Mouse (Mus musculus) CH12.LX (cell line): ENCODE data around the gene Cntn2. TPM values are rescaled to one million over a fixed set of nuclear protein-coding genes. Genes with fewer than 3 reads are reported as not detected.

Experiments used
- DNase-seq: peaks from one replicate; pipeline ENCODE4 v3.0.0-alpha.2; 2013; ENCODE audit errors: extremely low read depth
- H3K27ac ChIP-seq: 2 replicates; pipeline ENCODE4 v1.5.1; 2012; ENCODE audit warnings: low read depth, mild to moderate bottlenecking, control low read depth, moderate library complexity; ENCODE audit not compliant: insufficient read depth
- H3K27me3 ChIP-seq: replicated peaks from 2 replicates; pipeline ENCODE3; 2012; ENCODE audit warnings: inconsistent platforms
- H3K36me3 ChIP-seq, 2 experiments: replicated peaks in 1 of 2; 2 replicates each; pipeline versions ENCODE3 to v1.6.1; 2012; ENCODE audit warnings: inconsistent platforms in 1 of 2, low read length in 1 of 2, mild to moderate bottlenecking in 1 of 2, mixed read lengths in 1 of 2, moderate library complexity in 1 of 2; ENCODE audit not compliant: control insufficient read depth in 1 of 2, insufficient read depth in 1 of 2
- H3K4me1 ChIP-seq, 2 experiments: 2 replicates each; pipeline ENCODE4 v1.6.1; 2012; ENCODE audit warnings: inconsistent platforms in 1 of 2, moderate library complexity in 1 of 2; ENCODE audit not compliant: insufficient read depth in 2 of 2, control insufficient read depth in 1 of 2
- H3K4me2 ChIP-seq: 2 replicates; pipeline ENCODE4 v1.6.1; 2012; ENCODE audit warnings: low read depth, mild to moderate bottlenecking, control low read depth; ENCODE audit not compliant: poor library complexity, insufficient read depth, severe bottlenecking
- H3K4me3 ChIP-seq, 3 experiments: fragments of 150-350 bp in 1 of 3; sonication (generic) in 1 of 3; replicated peaks in 1 of 3; 2 replicates each; pipeline versions ENCODE3 to v1.5.1; 2011 to 2012; ENCODE audit warnings: low read depth in 2 of 3, low read length in 2 of 3, mild to moderate bottlenecking in 2 of 3, moderate library complexity in 2 of 3, control low read depth in 1 of 3, improper control_type of control experiment in 1 of 3, inconsistent platforms in 1 of 3, mixed read lengths in 1 of 3; ENCODE audit not compliant: poor library complexity in 1 of 3
- H3K79me2 ChIP-seq: replicated peaks from 2 replicates; pipeline ENCODE4 v1.6.1; 2012; ENCODE audit warnings: mild to moderate bottlenecking, moderate library complexity; ENCODE audit not compliant: control insufficient read depth, poor library complexity, insufficient read depth, severe bottlenecking; ENCODE audit errors: extremely low read depth
- H3K9ac ChIP-seq: 2 replicates; pipeline ENCODE4 v1.6.1; 2012; ENCODE audit warnings: low read depth, mild to moderate bottlenecking, control low read depth, moderate library complexity; ENCODE audit not compliant: insufficient read depth
- H3K9me3 ChIP-seq: replicated peaks from 2 replicates; pipeline ENCODE3; 2012; ENCODE audit warnings: low read length, inconsistent platforms, mixed read lengths
- BHLHE40 ChIP-seq: IDR thresholded peaks from 2 replicates; pipeline ENCODE4 v1.6.1; 2011; ENCODE audit warnings: mild to moderate bottlenecking, low read depth, low read length, improper control_type of control experiment
- ELF1 ChIP-seq: IDR thresholded peaks from 2 replicates; pipeline ENCODE4 v1.6.1; 2014; ENCODE audit warnings: low read depth, mild to moderate bottlenecking, inconsistent platforms, low read length, improper control_type of control experiment
- EP300 ChIP-seq: IDR thresholded peaks from 2 replicates; pipeline ENCODE4 v1.6.1; 2011; ENCODE audit warnings: low read length, improper control_type of control experiment
- HCFC1 ChIP-seq: IDR thresholded peaks from 2 replicates; pipeline ENCODE4 v1.6.1; 2012; ENCODE audit warnings: low read depth, mild to moderate bottlenecking, inconsistent platforms, low read length, improper control_type of control experiment
- IRF4 ChIP-seq: IDR thresholded peaks from 2 replicates; pipeline ENCODE4 v1.6.1; 2014; ENCODE audit warnings: low read depth, mild to moderate bottlenecking, inconsistent platforms, low read length, improper control_type of control experiment
- JUN ChIP-seq: IDR thresholded peaks from 2 replicates; pipeline ENCODE4 v1.6.1; 2011; ENCODE audit warnings: low read depth, mild to moderate bottlenecking, low read length, improper control_type of control experiment, moderate library complexity; ENCODE audit not compliant: insufficient read depth
- JUND ChIP-seq: conservative IDR thresholded peaks from 2 replicates; pipeline ENCODE4 v1.6.1; 2011; ENCODE audit warnings: low read depth, low read length, improper control_type of control experiment
- MAFK ChIP-seq: IDR thresholded peaks from 2 replicates; pipeline ENCODE4 v1.6.1; 2011; ENCODE audit warnings: low read length, improper control_type of control experiment; ENCODE audit not compliant: insufficient replicate concordance
- MAX ChIP-seq: IDR thresholded peaks from 2 replicates; pipeline ENCODE4 v1.6.1; 2011; ENCODE audit warnings: low read length, improper control_type of control experiment
- MAZ ChIP-seq: IDR thresholded peaks from 2 replicates; pipeline ENCODE4 v1.6.1; 2012; ENCODE audit warnings: low read depth, mild to moderate bottlenecking, inconsistent platforms, low read length, improper control_type of control experiment, moderate library complexity
- MXI1 ChIP-seq: IDR thresholded peaks from 2 replicates; pipeline ENCODE4 v1.6.1; 2011; ENCODE audit warnings: mild to moderate bottlenecking, low read depth, low read length, improper control_type of control experiment
- NELFE ChIP-seq: IDR thresholded peaks from 2 replicates; pipeline ENCODE4 v1.6.1; 2011; ENCODE audit warnings: low read depth, low read length, improper control_type of control experiment
- NRF1 ChIP-seq: IDR thresholded peaks from 2 replicates; pipeline ENCODE4 v1.6.1; 2014; ENCODE audit warnings: low read depth, mild to moderate bottlenecking, inconsistent platforms, low read length, improper control_type of control experiment, moderate library complexity
- RAD21 ChIP-seq: IDR thresholded peaks from 2 replicates; pipeline ENCODE4 v1.6.1; 2011; ENCODE audit warnings: low read depth, mild to moderate bottlenecking, low read length, improper control_type of control experiment, moderate library complexity
- SMC3 ChIP-seq: IDR thresholded peaks from 2 replicates; pipeline ENCODE4 v1.6.1; 2011; ENCODE audit warnings: low read depth, low read length, improper control_type of control experiment
- TBP ChIP-seq: conservative IDR thresholded peaks from 2 replicates; pipeline ENCODE4 v1.6.1; 2011; ENCODE audit warnings: low read depth, low read length, improper control_type of control experiment
- TCF12 ChIP-seq: IDR thresholded peaks from 2 replicates; pipeline ENCODE4 v1.6.1; 2014; ENCODE audit warnings: low read depth, mild to moderate bottlenecking, inconsistent platforms, low read length, improper control_type of control experiment
- UBTF ChIP-seq: IDR thresholded peaks from 2 replicates; pipeline ENCODE4 v1.6.1; 2012; ENCODE audit warnings: low read depth, mild to moderate bottlenecking, inconsistent platforms, low read length, improper control_type of control experiment, moderate library complexity
- USF2 ChIP-seq: conservative IDR thresholded peaks from 2 replicates; pipeline ENCODE4 v1.6.1; 2011; ENCODE audit warnings: low read depth, low read length, improper control_type of control experiment
- ZC3H11A ChIP-seq: IDR thresholded peaks from 2 replicates; pipeline ENCODE4 v1.6.1; 2012; ENCODE audit warnings: low read depth, mild to moderate bottlenecking, inconsistent platforms, low read length, improper control_type of control experiment
- ZNF384 ChIP-seq: IDR thresholded peaks from 2 replicates; pipeline ENCODE4 v1.6.1; 2012; ENCODE audit warnings: low read depth, low read length, improper control_type of control experiment, inconsistent platforms
- dilution Hi-C: fragments of 300-500 bp; cut with MboI; formaldehyde crosslinking; loops from 2 replicates; pipeline ENCODE4 v1.14.3; 2020; ENCODE audit warnings: low sequenced_read_pairs; ENCODE audit not compliant: extremely low pct_unique_long_range_greater_than_20kb, extremely low pct_ligation_motif_present
- in situ Hi-C: fragments of 300-500 bp; cut with MboI; formaldehyde crosslinking; loops from 3 replicates; pipeline ENCODE4 v1.14.3; 2019; ENCODE audit warnings: low sequenced_read_pairs, low pct_ligation_motif_present, low pct_unique_long_range_greater_than_20kb, mixed read lengths
- polyA plus RNA-seq: library from polyadenylated mRNA; unstranded; fragments of >175 nt; gene quantifications from 2 replicates; pipeline ENCODE4 v1.2.1, GENCODE M21; 2012; ENCODE audit warnings: low read depth; ENCODE audit not compliant: insufficient read length
- total RNA-seq, 2 experiments: library from RNA; depleted of rRNA; stranded (reverse); fragments of 300-350 nt in 1 of 2; fragments of >200 nt in 1 of 2; gene quantifications; 2 replicates each; pipeline ENCODE4 v1.2.3; 2012 to 2014

The Cntn2 gene
- total and polyA plus RNA-seq, 3 experiments = 0.04 to 0.05 (median 0.04) TPM

DNA sequence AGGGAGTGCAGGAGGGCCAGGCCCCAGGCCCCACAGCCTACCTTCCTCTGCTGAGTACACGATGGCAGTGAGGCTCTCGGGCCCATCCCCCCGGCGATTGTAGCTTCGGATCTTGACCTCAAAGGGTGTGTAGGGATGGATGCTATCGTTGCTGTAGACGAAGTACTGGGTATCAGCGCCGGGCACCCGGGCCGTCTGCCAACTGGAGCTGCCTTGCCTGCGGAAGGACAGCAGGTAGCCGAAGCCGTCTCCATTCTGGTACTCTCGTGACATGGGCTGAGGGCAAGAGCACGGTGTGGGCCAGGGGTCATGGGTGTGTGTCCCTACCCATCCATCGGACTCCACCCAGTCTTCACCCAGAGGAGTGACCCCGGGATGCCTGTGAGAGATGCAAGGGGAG is 24.4 kb downstream of the Cntn2 start:
- Histone ChIP-seq H3K4me2 (no peak overlapping the region), H3K27ac (no peak overlapping the region), H3K79me2 (no peaks in the 10 kb centered on the region), H3K4me3 (no peak overlapping the region), H3K27me3 (peaks cover 60% of the 10 kb centered on the region), H3K9ac (no peak overlapping the region), H3K4me1 (no peaks in the 10 kb centered on the region), H3K9me3 (no peaks in the 10 kb centered on the region), H3K36me3 (no peaks in the 10 kb centered on the region)
- no peak for DNase-seq
- TF ChIP-seq TBP = no peak
- no peak for TF ChIP-seq ZNF384
- TF ChIP-seq HCFC1 = no peak
- TF ChIP-seq MAFK = no peak
- TF ChIP-seq JUN = no peak
- no peak for TF ChIP-seq RAD21
- no peak for TF ChIP-seq MXI1
- no peak for TF ChIP-seq NRF1
- TF ChIP-seq IRF4 = no peak
- TF ChIP-seq UBTF = no peak
- TF ChIP-seq SMC3 = no peak
- TF ChIP-seq BHLHE40 = no peak
- no peak for TF ChIP-seq ELF1
- no peak for TF ChIP-seq MAX
- in situ Hi-C loops = no loop called here
- dilution Hi-C loops = no loop called here

DNA sequence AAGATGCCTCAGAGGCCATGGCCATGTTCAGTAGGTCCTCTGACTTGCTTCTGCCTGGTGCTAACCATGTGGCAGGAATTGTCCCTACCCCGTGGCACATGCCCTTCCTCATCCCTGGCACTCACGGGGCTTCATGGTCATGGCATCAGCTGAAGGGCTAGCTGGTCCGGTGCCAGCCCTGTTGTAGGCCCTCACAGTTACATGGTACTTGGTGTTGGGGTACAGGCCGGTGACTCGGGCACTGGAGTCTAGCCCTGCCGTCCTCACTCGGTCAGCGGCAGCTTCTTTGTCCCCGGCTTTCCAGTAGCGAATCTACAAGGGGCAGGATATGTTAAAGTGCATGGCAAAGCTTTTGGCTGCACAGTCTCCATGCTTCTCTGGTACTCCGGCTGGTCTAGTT is 26.3 kb downstream of the Cntn2 start:
- in situ Hi-C loops = no loop called here
- dilution Hi-C loops = no loop called here
- H3K4me1 ChIP-seq = no peaks in the 10 kb centered on the region
- no peak for DNase-seq
- H3K79me2 ChIP-seq = no peaks in the 10 kb centered on the region
- H3K27me3 ChIP-seq = peaks cover 51% of the 10 kb centered on the region
- no peaks in the 10 kb centered on the region for H3K9me3 ChIP-seq
- H3K27ac ChIP-seq = no peak overlapping the region
- no peak for TF ChIP-seq MAX
- TF ChIP-seq EP300 = no peak
- TF ChIP-seq NELFE = no peak
- TF ChIP-seq JUN = no peak
- no peak for TF ChIP-seq USF2
- TF ChIP-seq TCF12 = no peak
- no peak for TF ChIP-seq ZC3H11A
- TF ChIP-seq MAZ = no peak
- no peak for TF ChIP-seq JUND
- H3K9ac ChIP-seq = no peak overlapping the region
- no peak overlapping the region for H3K4me3 ChIP-seq
- H3K4me2 ChIP-seq = no peak overlapping the region
- no peaks in the 10 kb centered on the region for H3K36me3 ChIP-seq
